Mouse (Mus musculus): Measurements from ENCODE around the gene Slc30a7. TPM values are rescaled to one million over a fixed set of nuclear protein-coding genes. Genes with fewer than 3 reads are reported as not detected.
A peak's percentile ranks its signal among the peaks of the same experiment; 100 is the strongest.

Slc30a7 gene
- total and polyA plus RNA-seq, 3 experiments: 5.4 to 13.6 (median 10.0) TPM

DNA sequence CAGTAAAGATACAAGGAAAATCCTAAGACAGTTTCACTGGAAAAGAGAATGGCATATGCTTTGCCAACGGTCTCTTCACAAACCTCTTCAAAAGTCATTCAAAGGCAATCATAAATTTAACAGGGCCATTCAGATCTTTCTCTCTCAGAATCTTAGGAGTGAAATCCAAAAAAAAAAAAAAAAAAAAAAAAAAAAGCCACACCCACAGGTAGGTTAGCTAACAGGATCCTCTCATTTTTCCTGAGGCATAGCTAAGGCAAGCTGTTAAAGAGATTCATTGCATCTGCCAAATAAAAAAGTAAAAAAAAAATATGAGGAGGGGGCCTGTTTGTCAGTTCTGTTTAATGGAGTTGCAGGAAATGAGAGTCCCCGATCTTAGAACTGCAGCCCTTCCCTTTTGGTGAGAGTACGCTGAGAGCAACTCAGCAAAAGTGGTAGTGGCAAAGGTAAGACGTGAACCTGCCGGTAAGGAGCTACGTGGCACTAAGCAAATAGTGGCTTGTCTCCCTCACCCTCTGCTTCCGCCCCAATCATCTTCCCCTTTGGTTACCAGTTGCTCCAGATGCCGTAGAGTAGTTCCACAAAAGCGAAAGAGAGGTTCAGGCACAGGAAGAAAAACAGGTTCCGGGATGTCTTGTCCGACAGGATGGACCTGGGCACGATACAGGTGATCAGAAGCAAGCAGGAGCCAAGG, 775 bp downstream of the Slc30a7 start:
- peaks cover 6% of the 10 kb centered on the region for H3K36me3 ChIP-seq (ENCODE audit: control insufficient read depth, insufficient read depth, low read length)
- no peak for DNase-seq
- peaks cover 3% of the 10 kb centered on the region for H3K4me1 ChIP-seq (ENCODE audit: control insufficient read depth, insufficient read depth, low read length)
- H3K79me2 ChIP-seq (replicated peaks; ENCODE audit: control insufficient read depth, insufficient read depth, low read length): no peaks in the 10 kb centered on the region
- TF ChIP-seq EP300 (IDR thresholded peaks at IDR 0.05; ENCODE audit: insufficient read depth, low read depth, low read length) (no peak), POLR2A (IDR thresholded peaks at IDR 0.05; ENCODE audit: insufficient read depth, low read depth, low read length) (no peak), CTCF (IDR thresholded peaks at IDR 0.05) (no peak)
- H3K27me3 ChIP-seq (ENCODE audit: control insufficient read depth, insufficient read depth, low read length): no peaks in the 10 kb centered on the region
- peak overlapping the region; percentile 94 for H3K4me3 ChIP-seq
- H3K27ac ChIP-seq: peak overlapping the region; percentile 73
- H3K9ac ChIP-seq (ENCODE audit: low read depth, low read length): peak overlapping the region; percentile 74
- 6% methylated on average over 12 of the region's 12 CpGs for WGBS
- intact Hi-C loops (cut with DNase I): no loop called here

DNA sequence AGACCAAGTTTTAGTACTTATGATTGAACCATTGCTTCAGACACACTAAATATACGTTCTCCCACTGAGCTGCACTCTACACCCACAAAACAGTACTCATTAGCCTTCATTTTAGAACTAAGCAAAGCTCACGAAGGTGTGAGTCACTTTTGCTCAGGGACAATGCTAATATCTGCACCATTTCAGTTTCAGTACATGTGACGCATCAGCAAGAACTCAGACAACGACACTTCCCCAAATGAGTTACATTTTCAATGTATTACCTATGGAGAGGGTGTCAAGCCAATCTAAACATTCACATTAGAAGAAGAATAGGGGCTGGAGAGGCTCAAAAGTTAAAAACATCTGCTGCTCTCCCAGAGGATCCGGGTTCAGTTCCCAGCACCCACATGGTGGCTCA, 10.3 kb downstream of the Slc30a7 start:
- Histone ChIP-seq H3K79me2 (replicated peaks; ENCODE audit: control insufficient read depth, insufficient read depth, low read length) (peaks cover 3% of the 10 kb centered on the region; the same call in 1 of the 2 replicates), H3K9ac (ENCODE audit: low read depth, low read length) (no peak overlapping the region), H3K36me3 (ENCODE audit: control insufficient read depth, insufficient read depth, low read length) (peaks cover 2% of the 10 kb centered on the region; the same call in 1 of the 2 replicates), H3K4me1 (ENCODE audit: control insufficient read depth, insufficient read depth, low read length) (no peaks in the 10 kb centered on the region), H3K27ac (no peak overlapping the region), H3K27me3 (ENCODE audit: control insufficient read depth, insufficient read depth, low read length) (no peaks in the 10 kb centered on the region), H3K4me3 (no peak overlapping the region)
- 88% methylated on average over 5 of the region's 5 CpGs for WGBS
- intact Hi-C loops (cut with DNase I): no loop called here
- TF ChIP-seq CTCF (IDR thresholded peaks at IDR 0.05): no peak
- no peak for TF ChIP-seq POLR2A (IDR thresholded peaks at IDR 0.05; ENCODE audit: insufficient read depth, low read depth, low read length)
- no peak for TF ChIP-seq EP300 (IDR thresholded peaks at IDR 0.05; ENCODE audit: insufficient read depth, low read depth, low read length)
- no peak for DNase-seq

DNA sequence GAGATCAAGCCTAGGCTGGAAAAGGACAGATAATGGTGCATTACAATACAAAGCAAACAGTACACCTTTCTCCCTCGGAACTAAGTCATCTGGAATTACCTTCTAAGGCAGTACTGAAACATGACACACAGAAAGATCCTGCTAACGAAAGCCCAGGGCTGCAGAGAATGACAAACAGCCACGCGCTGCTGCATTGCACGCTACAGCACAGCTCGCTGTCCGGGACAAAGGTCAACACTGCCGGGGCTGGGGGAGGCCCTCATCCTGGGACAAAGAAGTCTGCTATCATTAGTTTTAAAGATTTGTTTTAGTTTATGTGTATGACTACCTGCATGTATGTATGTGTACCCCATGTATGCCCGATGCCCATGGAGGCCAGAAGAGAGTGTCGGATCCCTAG, 14.2 kb downstream of the Slc30a7 start:
- TF ChIP-seq CTCF (IDR thresholded peaks at IDR 0.05) (no peak), POLR2A (IDR thresholded peaks at IDR 0.05; ENCODE audit: insufficient read depth, low read depth, low read length) (no peak), EP300 (IDR thresholded peaks at IDR 0.05; ENCODE audit: insufficient read depth, low read depth, low read length) (no peak)
- H3K27ac ChIP-seq: no peak overlapping the region
- peaks cover 3% of the 10 kb centered on the region; the same call in 1 of the 2 replicates for H3K36me3 ChIP-seq (ENCODE audit: control insufficient read depth, insufficient read depth, low read length)
- WGBS: 81% methylated on average over 10 of the region's 10 CpGs
- H3K9ac ChIP-seq (ENCODE audit: low read depth, low read length): no peak overlapping the region
- H3K4me1 ChIP-seq (ENCODE audit: control insufficient read depth, insufficient read depth, low read length): peaks cover 2% of the 10 kb centered on the region; the same call in 1 of the 2 replicates
- H3K79me2 ChIP-seq (replicated peaks; ENCODE audit: control insufficient read depth, insufficient read depth, low read length): 0 out of 2 replicates have a peak, but pooled peaks cover 1% of the 10 kb centered on the region
- H3K4me3 ChIP-seq: no peak overlapping the region
- intact Hi-C loops (cut with DNase I): no loop called here
- no peaks in the 10 kb centered on the region for H3K27me3 ChIP-seq (ENCODE audit: control insufficient read depth, insufficient read depth, low read length)
- DNase-seq: no peak

DNA sequence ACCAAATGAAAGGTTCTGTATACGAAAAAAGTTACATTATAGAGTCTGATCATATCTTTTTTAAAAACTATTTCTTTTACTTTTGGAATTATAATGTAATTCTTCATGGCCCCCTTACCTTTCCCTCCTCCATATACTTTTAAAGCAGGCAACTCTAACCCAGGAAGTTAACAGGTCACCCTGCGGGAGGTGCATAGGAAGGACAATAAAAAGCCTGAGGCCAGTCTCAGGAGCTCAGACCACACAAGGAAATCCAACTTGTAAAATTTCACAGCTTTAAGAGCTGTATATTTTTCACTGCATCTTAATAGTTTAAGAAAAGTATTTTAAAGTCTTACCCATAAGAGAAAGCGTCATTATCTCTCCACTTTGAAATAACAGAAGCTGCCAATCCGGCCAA, 14.6 kb downstream of the Slc30a7 start:
- H3K9ac ChIP-seq (ENCODE audit: low read depth, low read length): no peak overlapping the region
- WGBS: 68% methylated on average over 4 of the region's 4 CpGs
- H3K27ac ChIP-seq: no peak overlapping the region
- DNase-seq: no peak
- H3K79me2 ChIP-seq (replicated peaks; ENCODE audit: control insufficient read depth, insufficient read depth, low read length): 0 out of 2 replicates have a peak, but pooled peaks cover 1% of the 10 kb centered on the region
- no peaks in the 10 kb centered on the region for H3K27me3 ChIP-seq (ENCODE audit: control insufficient read depth, insufficient read depth, low read length)
- H3K36me3 ChIP-seq (ENCODE audit: control insufficient read depth, insufficient read depth, low read length): peaks cover 3% of the 10 kb centered on the region; the same call in 1 of the 2 replicates
- H3K4me1 ChIP-seq (ENCODE audit: control insufficient read depth, insufficient read depth, low read length): peaks cover 2% of the 10 kb centered on the region; the same call in 1 of the 2 replicates
- intact Hi-C loops (cut with DNase I): no loop called here
- no peak overlapping the region for H3K4me3 ChIP-seq
- TF ChIP-seq CTCF (IDR thresholded peaks at IDR 0.05) (no peak), POLR2A (IDR thresholded peaks at IDR 0.05; ENCODE audit: insufficient read depth, low read depth, low read length) (no peak), EP300 (IDR thresholded peaks at IDR 0.05; ENCODE audit: insufficient read depth, low read depth, low read length) (no peak)

DNA sequence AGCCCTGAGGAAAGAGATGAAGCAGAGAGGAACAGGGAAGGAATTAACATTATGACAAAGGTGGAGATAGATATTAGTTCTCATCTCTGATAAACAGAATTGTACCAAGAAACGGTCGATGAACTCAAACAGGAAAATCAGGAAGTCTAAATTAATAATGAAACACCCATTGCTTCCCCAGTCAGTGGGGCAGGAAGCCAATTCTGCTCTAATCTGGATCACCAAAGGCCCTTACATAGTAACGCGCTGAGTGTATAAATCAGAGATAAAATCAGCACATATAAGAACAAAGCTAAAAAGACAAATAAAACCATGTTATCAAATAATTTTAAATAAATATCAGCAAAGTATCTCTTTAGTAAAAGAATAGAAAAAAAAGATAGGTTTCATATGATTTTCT, 15.1 kb downstream of the Slc30a7 start:
- no peak overlapping the region for H3K27ac ChIP-seq
- WGBS: 32% methylated on average over 4 of the region's 4 CpGs
- H3K4me1 ChIP-seq (ENCODE audit: control insufficient read depth, insufficient read depth, low read length): peaks cover 2% of the 10 kb centered on the region; the same call in 1 of the 2 replicates
- H3K4me3 ChIP-seq: no peak overlapping the region
- H3K9ac ChIP-seq (ENCODE audit: low read depth, low read length): no peak overlapping the region
- intact Hi-C loops (cut with DNase I): no loop called here
- DNase-seq: no peak
- no peaks in the 10 kb centered on the region for H3K27me3 ChIP-seq (ENCODE audit: control insufficient read depth, insufficient read depth, low read length)
- no peak for TF ChIP-seq EP300 (IDR thresholded peaks at IDR 0.05; ENCODE audit: insufficient read depth, low read depth, low read length)
- TF ChIP-seq CTCF (IDR thresholded peaks at IDR 0.05): no peak
- TF ChIP-seq POLR2A (IDR thresholded peaks at IDR 0.05; ENCODE audit: insufficient read depth, low read depth, low read length): no peak
- H3K79me2 ChIP-seq (replicated peaks; ENCODE audit: control insufficient read depth, insufficient read depth, low read length): 0 out of 2 replicates have a peak, but pooled peaks cover 1% of the 10 kb centered on the region
- peaks cover 3% of the 10 kb centered on the region; the same call in 1 of the 2 replicates for H3K36me3 ChIP-seq (ENCODE audit: control insufficient read depth, insufficient read depth, low read length)
